Mouse (Mus musculus) brain, embryonic 14.5 days (tissue): Measurements from ENCODE around the gene Pam.

ENCODE experiments used
- CTCF ChIP-seq: fragments of 200-500 bp; IDR thresholded peaks from 2 replicates; pipeline ENCODE4 v1.5.1; 2012; ENCODE audit warnings: inconsistent platforms, mild to moderate bottlenecking, moderate library complexity, borderline replicate concordance; ENCODE audit not compliant: insufficient read depth, insufficient read length; ENCODE audit errors: extremely low read depth
- POLR2A ChIP-seq: fragments of 200-500 bp; IDR thresholded peaks from 2 replicates; pipeline ENCODE4 v1.6.1; 2012; ENCODE audit warnings: mild to moderate bottlenecking, inconsistent platforms, borderline replicate concordance; ENCODE audit not compliant: poor library complexity, insufficient read depth, insufficient read length, severe bottlenecking; ENCODE audit errors: extremely low read depth

DNA sequence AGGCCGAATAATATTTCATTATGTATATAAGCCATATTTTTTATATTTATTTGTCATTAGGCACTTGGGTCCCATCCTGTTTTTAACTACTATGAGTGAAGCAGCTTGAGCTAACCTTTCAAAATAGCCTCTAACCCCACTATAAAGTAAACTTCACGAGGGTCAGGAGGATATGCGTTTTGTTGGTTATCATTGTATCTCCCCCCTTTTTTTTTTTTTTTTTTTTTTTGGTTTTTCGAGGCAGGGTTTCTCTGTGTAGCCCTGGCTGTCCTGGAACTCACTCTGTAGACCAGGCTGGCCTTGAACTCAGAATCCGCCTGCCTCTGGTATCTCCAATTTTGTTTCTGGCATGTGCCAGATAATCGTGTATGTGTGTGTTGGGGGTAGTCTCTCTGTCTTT lies 322.1 kb downstream of the Pam start:
- TF ChIP-seq CTCF (no peak), POLR2A (no peak)
